Mouse (Mus musculus) forebrain, postnatal 0 days (tissue): ENCODE data around the gene Fam45a. TPM values are rescaled to one million over a fixed set of nuclear protein-coding genes. Genes with fewer than 3 reads are reported as not detected.

Source experiments
- ATAC-seq: fragments of 200-750 bp; cut with Nextera tagmentation; 2 replicates; pipeline ENCODE4 v1.8.0; 2017; ENCODE audit warnings: mild to moderate bottlenecking, moderate library complexity
- DNase-seq: peaks from one replicate; pipeline ENCODE4 v3.0.0-alpha.2; 2015
- H3K27ac ChIP-seq: fragments of 300-500 bp; sonication (generic); 2 replicates; pipeline ENCODE4 v1.5.1; 2014; ENCODE audit warnings: low read depth, mild to moderate bottlenecking, antibody characterized with exemption, low read length, moderate library complexity, mixed read lengths
- H3K27me3 ChIP-seq: fragments of 300-500 bp; sonication (generic); 2 replicates; pipeline ENCODE4 v1.6.1; 2014; ENCODE audit warnings: mild to moderate bottlenecking, low read length, mixed read lengths; ENCODE audit not compliant: insufficient read depth
- H3K36me3 ChIP-seq: fragments of 300-500 bp; sonication (generic); 2 replicates; pipeline ENCODE4 v1.6.1; 2014; ENCODE audit warnings: mild to moderate bottlenecking, moderate library complexity; ENCODE audit not compliant: insufficient read depth
- H3K4me1 ChIP-seq: fragments of 300-500 bp; sonication (generic); 2 replicates; pipeline ENCODE4 v1.6.1; 2014; ENCODE audit warnings: antibody characterized with exemption; ENCODE audit not compliant: insufficient read depth
- H3K4me2 ChIP-seq: fragments of 300-500 bp; sonication (generic); 2 replicates; pipeline ENCODE4 v1.6.1; 2014; ENCODE audit warnings: low read depth, mild to moderate bottlenecking, moderate library complexity
- H3K4me3 ChIP-seq: fragments of 300-500 bp; sonication (generic); 2 replicates; pipeline ENCODE4 v1.5.1; 2014; ENCODE audit warnings: low read depth, low read length, mixed read lengths
- H3K9ac ChIP-seq: fragments of 300-500 bp; sonication (generic); 2 replicates; pipeline ENCODE4 v1.6.1; 2014; ENCODE audit warnings: mild to moderate bottlenecking
- H3K9me3 ChIP-seq: fragments of 300-500 bp; sonication (generic); 2 replicates; pipeline ENCODE4 v1.6.1; 2016; ENCODE audit warnings: low read length
- CTCF ChIP-seq: sonication (generic); IDR thresholded peaks from 2 replicates; pipeline ENCODE4 v1.5.1; 2016; ENCODE audit warnings: antibody characterized with exemption, control low read depth, low read depth
- WGBS: fragments of 180-500 bp; shearing (Covaris S2); extraction: QIAGEN DNeasy Blood & Tissue Kit; methylation state at CpG from one replicate; pipeline ENCODE4 v1.1.7; 2014; 5-methylcytosine and 5-hydroxymethylcytosine counted together
- polyA plus RNA-seq: library from polyadenylated mRNA; unstranded; fragments of >200 nt; fragmentation: Nextera tagmentation; extraction: Ambion mirVana; gene quantifications from 2 replicates; pipeline ENCODE4 v1.2.1, GENCODE M21; 2015
- total RNA-seq: library from RNA; depleted of rRNA; stranded (reverse); fragments of >200 nt; gene quantifications from 2 replicates; pipeline ENCODE4 v1.2.3, GENCODE M21; 2014

The Fam45a gene
- total and polyA plus RNA-seq, 2 experiments from 2014 or later = 43.4 to 46.4 TPM

GRCm38 (mm10) chr19:60799867-60800569, 11.4 kb upstream of the Fam45a start:
- no peaks in the 10 kb centered on the region for H3K9me3 ChIP-seq
- H3K4me3 ChIP-seq = no peak overlapping the region
- H3K27me3 ChIP-seq = no peaks in the 10 kb centered on the region
- 75% methylated on average over 7 of the region's 7 CpGs for WGBS
- no peaks in the 10 kb centered on the region for H3K4me1 ChIP-seq
- no peak overlapping the region for H3K27ac ChIP-seq
- no peaks in the 10 kb centered on the region for H3K36me3 ChIP-seq
- DNase-seq (no peak), ATAC-seq (no peak)
- no peak for TF ChIP-seq CTCF
- H3K4me2 ChIP-seq = no peak overlapping the region
- no peak overlapping the region for H3K9ac ChIP-seq

- Histone ChIP-seq H3K4me3 (no peak overlapping the region), H3K4me1 (no peaks in the 10 kb centered on the region), H3K4me2 (no peak overlapping the region), H3K27ac (no peak overlapping the region), H3K36me3 (no peaks in the 10 kb centered on the region), H3K27me3 (no peaks in the 10 kb centered on the region), H3K9me3 (no peaks in the 10 kb centered on the region), H3K9ac (no peak overlapping the region)
- DNase-seq = no peak
- TF ChIP-seq CTCF = no peak
- 73% methylated on average over 2 of the region's 2 CpGs for WGBS
- ATAC-seq = no peak
These were observed 6.5 kb upstream of the Fam45a start for GRCm38 (mm10) chr19:60804903-60805302.

DNA sequence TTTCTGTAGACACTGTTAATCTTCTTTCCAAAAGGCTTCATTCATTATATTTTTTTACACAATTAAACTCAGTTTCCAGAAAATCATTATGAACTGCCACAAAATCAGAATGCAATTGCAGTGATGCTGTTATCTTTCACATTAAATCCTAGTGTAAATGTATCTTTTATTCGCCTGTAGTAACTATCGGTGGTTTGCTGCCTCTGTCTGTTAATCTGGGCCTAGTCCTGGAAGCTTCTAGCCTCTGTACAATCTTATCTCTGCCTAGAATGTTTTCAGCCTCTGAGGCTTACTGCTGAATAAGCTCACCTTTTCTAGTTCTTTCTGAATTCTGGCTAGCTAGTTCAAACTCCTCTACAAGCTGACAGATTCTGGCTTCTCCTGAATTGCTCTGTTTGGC, 1.5 kb upstream of the Fam45a start:
- TF ChIP-seq CTCF = no peak
- H3K9me3 ChIP-seq = no peaks in the 10 kb centered on the region
- H3K27me3 ChIP-seq = no peaks in the 10 kb centered on the region
- no peak overlapping the region for H3K4me2 ChIP-seq
- no peak overlapping the region for H3K9ac ChIP-seq
- no peak overlapping the region for H3K27ac ChIP-seq
- peaks cover under 1% of the 10 kb centered on the region; the same call in 1 of the 2 replicates for H3K36me3 ChIP-seq
- ATAC-seq = no peak
- peaks cover 5% of the 10 kb centered on the region; the same call in 1 of the 2 replicates for H3K4me1 ChIP-seq
- 95% methylated on average over 2 of the region's 2 CpGs for WGBS
- no peak for DNase-seq
- no peak overlapping the region for H3K4me3 ChIP-seq

- H3K27me3 ChIP-seq = no peaks in the 10 kb centered on the region
- no peak for TF ChIP-seq CTCF
- H3K4me3 ChIP-seq = peak overlapping the region; percentile 65
- no peak overlapping the region for H3K27ac ChIP-seq
- H3K36me3 ChIP-seq = peaks cover 11% of the 10 kb centered on the region
- WGBS = 8% methylated on average over 10 of the region's 10 CpGs
- ATAC-seq (no peak), DNase-seq (peak; percentile 37)
- H3K4me1 ChIP-seq = peaks cover 5% of the 10 kb centered on the region; the same call in 1 of the 2 replicates
- peak overlapping the region; percentile 65 for H3K9ac ChIP-seq
- no peaks in the 10 kb centered on the region for H3K9me3 ChIP-seq
- H3K4me2 ChIP-seq = peak overlapping the region; percentile 52
These were observed 628 bp downstream of the Fam45a start for GRCm38 (mm10) chr19:60812036-60812389.

DNA sequence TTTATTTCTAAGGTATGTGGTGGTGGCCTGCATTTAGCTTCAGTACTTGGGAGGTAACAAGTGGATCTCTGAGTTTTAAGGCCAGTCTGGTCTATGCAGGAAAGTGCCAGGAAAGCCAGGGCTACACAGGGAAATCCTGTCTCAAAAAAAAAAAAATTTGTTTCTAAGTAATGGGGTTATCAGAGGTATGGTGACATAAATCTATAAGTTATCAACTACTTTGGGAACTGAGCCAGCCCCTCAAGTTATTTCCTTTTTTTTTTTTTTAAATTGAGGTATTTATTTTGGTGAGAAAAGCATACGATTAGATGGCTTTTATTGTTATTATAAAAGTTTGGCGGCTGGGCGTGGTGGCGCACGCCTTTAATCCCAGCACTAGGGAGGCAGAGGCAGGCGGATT, 1.7 kb downstream of the Fam45a start:
- Histone ChIP-seq H3K36me3 (peaks cover 13% of the 10 kb centered on the region), H3K9me3 (no peaks in the 10 kb centered on the region), H3K27ac (no peak overlapping the region), H3K4me2 (no peak overlapping the region), H3K9ac (no peak overlapping the region), H3K27me3 (no peaks in the 10 kb centered on the region), H3K4me3 (no peak overlapping the region), H3K4me1 (peaks cover 5% of the 10 kb centered on the region; the same call in 1 of the 2 replicates)
- WGBS = 96% methylated on average over 6 of the region's 6 CpGs
- DNase-seq (no peak), ATAC-seq (no peak)
- no peak for TF ChIP-seq CTCF

GRCm38 (mm10) chr19:60818677-60819076, 7.3 kb downstream of the Fam45a start:
- Histone ChIP-seq H3K9me3 (no peaks in the 10 kb centered on the region), H3K27ac (no peak overlapping the region), H3K27me3 (no peaks in the 10 kb centered on the region), H3K4me2 (no peak overlapping the region), H3K9ac (no peak overlapping the region), H3K4me3 (no peak overlapping the region), H3K4me1 (no peaks in the 10 kb centered on the region), H3K36me3 (peaks cover 48% of the 10 kb centered on the region)
- no peak for TF ChIP-seq CTCF
- no peak for DNase-seq
- ATAC-seq = no peak
- WGBS = 90% methylated on average over 6 of the region's 6 CpGs

- 67% methylated on average over 1 of the region's 1 CpGs for WGBS
- H3K4me3 ChIP-seq = no peak overlapping the region
- H3K27ac ChIP-seq = no peak overlapping the region
- no peaks in the 10 kb centered on the region for H3K27me3 ChIP-seq
- ATAC-seq (peak; percentile 75), DNase-seq (peak; percentile 73)
- H3K4me2 ChIP-seq = no peak overlapping the region
- no peaks in the 10 kb centered on the region for H3K4me1 ChIP-seq
- H3K36me3 ChIP-seq = peaks cover 62% of the 10 kb centered on the region
- H3K9ac ChIP-seq = no peak overlapping the region
- H3K9me3 ChIP-seq = no peaks in the 10 kb centered on the region
- TF ChIP-seq CTCF = peak; percentile 77
These were observed 26.4 kb downstream of the Fam45a start for GRCm38 (mm10) chr19:60837747-60838146.
